Mouse (Mus musculus): ENCODE measurements around the gene Arl4c. TPM values are rescaled to one million over a fixed set of nuclear protein-coding genes. Genes with fewer than 3 reads are reported as not detected.

Arl4c gene
- polyA plus RNA-seq, 1 experiment = 48.9 TPM

DNA sequence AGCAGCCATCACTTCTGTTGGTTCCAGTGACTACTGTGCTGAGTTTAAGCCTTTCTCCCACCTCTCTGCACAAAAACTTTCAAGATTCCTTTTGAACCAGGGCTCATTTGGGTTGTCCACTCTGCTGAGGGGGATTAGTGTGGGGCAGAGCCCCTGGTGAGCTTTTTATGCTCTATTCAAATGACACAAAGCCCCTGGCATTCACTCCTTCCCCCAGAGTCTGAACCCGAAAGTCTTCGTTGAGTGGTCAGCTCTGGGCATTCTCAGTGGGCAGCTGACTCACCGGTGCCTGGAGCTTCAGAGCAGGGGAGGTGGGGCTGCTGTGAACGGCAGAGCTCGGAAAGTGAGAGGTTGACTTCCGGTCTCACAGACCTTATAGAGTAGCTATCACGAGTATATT is 33.7 kb downstream of the Arl4c start:
- no peak overlapping the region for H3K4me3 ChIP-seq (replicated peaks; ENCODE audit: insufficient read depth, low read depth, low read length)
- 47% methylated on average over 7 of the region's 7 CpGs for WGBS
- no peak overlapping the region for H3K27ac ChIP-seq (ENCODE audit: insufficient read depth, low read length)
- TF ChIP-seq CTCF (IDR thresholded peaks at IDR 0.05; ENCODE audit: borderline replicate concordance, insufficient read depth, low read depth, low read length) = no peak
- TF ChIP-seq POLR2A (IDR thresholded peaks at IDR 0.05; ENCODE audit: borderline replicate concordance, insufficient read depth, low read length) = no peak
- no peaks in the 10 kb centered on the region for H3K4me1 ChIP-seq (ENCODE audit: control insufficient read depth, insufficient read depth, low read length)
- DNase-seq = no peak
- peaks cover 3% of the 10 kb centered on the region; the same call in 1 of the 2 replicates for H3K27me3 ChIP-seq (ENCODE audit: control insufficient read depth, insufficient read depth, low read length)

DNA sequence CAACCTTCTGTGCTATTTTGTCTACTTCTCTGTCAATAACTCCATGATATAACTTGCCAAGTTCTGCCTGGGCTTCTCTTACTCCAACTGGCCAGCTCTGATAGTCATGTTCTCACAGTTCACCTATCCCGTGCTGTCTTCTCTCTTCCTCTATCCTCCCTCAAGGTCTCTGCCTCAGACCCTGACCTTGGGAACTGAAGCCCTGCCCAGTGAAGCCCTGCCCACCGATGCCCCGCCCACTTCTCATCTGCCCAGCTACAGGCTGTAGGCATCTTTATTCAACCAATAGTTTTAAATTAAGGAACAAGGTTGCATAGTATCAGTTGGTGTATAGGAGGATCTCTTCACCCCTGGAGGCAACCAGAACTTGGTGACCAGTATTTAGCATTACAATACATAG is 37.4 kb downstream of the Arl4c start:
- Histone ChIP-seq H3K27ac (ENCODE audit: insufficient read depth, low read length) (no peak overlapping the region), H3K27me3 (ENCODE audit: control insufficient read depth, insufficient read depth, low read length) (no peaks in the 10 kb centered on the region; the same call in 1 of the 2 replicates), H3K4me1 (ENCODE audit: control insufficient read depth, insufficient read depth, low read length) (no peaks in the 10 kb centered on the region), H3K4me3 (replicated peaks; ENCODE audit: insufficient read depth, low read depth, low read length) (no peak overlapping the region)
- 73% methylated on average over 3 of the region's 3 CpGs for WGBS
- TF ChIP-seq CTCF (IDR thresholded peaks at IDR 0.05; ENCODE audit: borderline replicate concordance, insufficient read depth, low read depth, low read length) = no peak
- TF ChIP-seq POLR2A (IDR thresholded peaks at IDR 0.05; ENCODE audit: borderline replicate concordance, insufficient read depth, low read length) = no peak
- DNase-seq = no peak

DNA sequence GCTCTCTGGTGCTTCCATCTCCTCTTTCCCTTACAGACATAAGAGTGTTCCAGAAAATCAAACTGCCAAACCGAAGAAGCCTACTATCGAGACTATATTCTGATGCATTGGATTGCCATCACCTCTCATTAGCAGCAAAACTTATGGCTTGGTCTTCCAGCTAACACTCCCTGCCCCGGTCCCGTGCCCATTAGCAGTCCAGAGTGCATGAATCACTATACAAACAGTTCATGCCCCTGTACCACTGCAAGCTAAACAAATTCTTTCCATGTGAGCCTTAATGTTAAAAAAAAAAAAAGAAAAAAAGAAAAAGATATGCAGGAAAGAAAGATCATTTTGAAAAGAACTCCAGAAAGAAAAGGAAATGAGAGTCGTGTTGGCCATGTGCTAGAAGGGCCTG is 39.3 kb downstream of the Arl4c start:
- peaks cover 5% of the 10 kb centered on the region; the same call in 1 of the 2 replicates for H3K4me1 ChIP-seq (ENCODE audit: control insufficient read depth, insufficient read depth, low read length)
- DNase-seq = no peak
- no peak overlapping the region for H3K4me3 ChIP-seq (replicated peaks; ENCODE audit: insufficient read depth, low read depth, low read length)
- no peak overlapping the region for H3K27ac ChIP-seq (ENCODE audit: insufficient read depth, low read length)
- 93% methylated on average over 5 of the region's 5 CpGs for WGBS
- no peak for TF ChIP-seq CTCF (IDR thresholded peaks at IDR 0.05; ENCODE audit: borderline replicate concordance, insufficient read depth, low read depth, low read length)
- no peak for TF ChIP-seq POLR2A (IDR thresholded peaks at IDR 0.05; ENCODE audit: borderline replicate concordance, insufficient read depth, low read length)
- no peaks in the 10 kb centered on the region; the same call in 1 of the 2 replicates for H3K27me3 ChIP-seq (ENCODE audit: control insufficient read depth, insufficient read depth, low read length)

DNA sequence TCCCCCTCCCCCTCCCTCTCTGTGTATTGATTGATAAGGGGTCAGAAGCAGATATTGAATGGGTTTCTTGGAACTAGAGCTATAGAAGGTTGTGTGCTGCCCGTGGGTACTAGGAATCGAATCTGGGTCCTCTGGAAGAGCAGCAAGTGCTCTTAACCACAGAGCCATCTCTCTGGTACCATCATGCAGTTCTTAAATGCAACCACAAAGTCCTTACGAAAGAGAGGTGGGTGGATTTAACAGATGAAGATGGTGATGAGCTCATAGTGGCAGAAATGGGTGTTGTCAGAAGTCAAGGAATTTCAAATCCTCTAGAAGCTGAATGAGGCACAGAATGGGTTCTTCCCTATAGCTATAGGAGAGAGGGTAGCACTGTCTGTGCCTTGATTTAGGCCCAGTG is 40.8 kb downstream of the Arl4c start:
- H3K27me3 ChIP-seq (ENCODE audit: control insufficient read depth, insufficient read depth, low read length) = no peaks in the 10 kb centered on the region; the same call in 1 of the 2 replicates
- 97% methylated on average over 3 of the region's 3 CpGs for WGBS
- H3K4me3 ChIP-seq (replicated peaks; ENCODE audit: insufficient read depth, low read depth, low read length) = no peak overlapping the region
- no peak for TF ChIP-seq POLR2A (IDR thresholded peaks at IDR 0.05; ENCODE audit: borderline replicate concordance, insufficient read depth, low read length)
- H3K27ac ChIP-seq (ENCODE audit: insufficient read depth, low read length) = no peak overlapping the region
- H3K4me1 ChIP-seq (ENCODE audit: control insufficient read depth, insufficient read depth, low read length) = peaks cover 5% of the 10 kb centered on the region; the same call in 1 of the 2 replicates
- DNase-seq = no peak

DNA sequence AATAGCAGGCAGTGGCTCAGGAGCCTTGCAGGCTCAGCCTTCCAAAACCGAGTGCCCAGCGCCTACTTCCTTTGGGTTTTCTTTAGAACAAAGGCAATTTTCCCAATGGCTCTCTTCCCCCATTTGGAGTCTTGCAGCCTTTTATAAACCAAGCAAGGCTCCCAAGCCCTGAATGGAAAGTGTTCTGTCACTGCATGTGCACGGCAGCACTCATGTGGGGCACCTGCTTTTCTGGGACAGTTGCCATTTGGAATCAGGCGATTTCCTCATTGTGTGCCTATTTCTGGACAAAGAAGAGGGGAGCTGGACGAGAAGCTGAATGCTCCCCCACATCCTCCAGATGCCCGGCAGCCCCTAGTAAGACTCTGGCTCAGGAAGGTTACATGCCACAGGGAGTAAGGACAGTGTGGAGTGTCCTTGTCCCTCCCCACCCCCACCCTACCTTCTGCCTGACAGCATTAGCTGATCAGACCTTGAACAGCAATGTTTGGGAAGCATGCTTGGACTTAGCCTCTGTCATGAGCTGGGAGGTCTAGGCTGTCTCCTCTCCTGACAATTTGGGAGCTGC is 43.6 kb downstream of the Arl4c start:
- Histone ChIP-seq H3K27me3 (ENCODE audit: control insufficient read depth, insufficient read depth, low read length) (no peaks in the 10 kb centered on the region; the same call in 1 of the 2 replicates), H3K4me3 (replicated peaks; ENCODE audit: insufficient read depth, low read depth, low read length) (peak overlapping the region; percentile 6), H3K27ac (ENCODE audit: insufficient read depth, low read length) (no peak overlapping the region), H3K4me1 (ENCODE audit: control insufficient read depth, insufficient read depth, low read length) (peaks cover 5% of the 10 kb centered on the region; the same call in 1 of the 2 replicates)
- WGBS = 4% methylated on average over 6 of the region's 6 CpGs
- TF ChIP-seq CTCF (IDR thresholded peaks at IDR 0.05; ENCODE audit: borderline replicate concordance, insufficient read depth, low read depth, low read length) (no peak), POLR2A (IDR thresholded peaks at IDR 0.05; ENCODE audit: borderline replicate concordance, insufficient read depth, low read length) (no peak)
- DNase-seq = peak; percentile 70 to 83

DNA sequence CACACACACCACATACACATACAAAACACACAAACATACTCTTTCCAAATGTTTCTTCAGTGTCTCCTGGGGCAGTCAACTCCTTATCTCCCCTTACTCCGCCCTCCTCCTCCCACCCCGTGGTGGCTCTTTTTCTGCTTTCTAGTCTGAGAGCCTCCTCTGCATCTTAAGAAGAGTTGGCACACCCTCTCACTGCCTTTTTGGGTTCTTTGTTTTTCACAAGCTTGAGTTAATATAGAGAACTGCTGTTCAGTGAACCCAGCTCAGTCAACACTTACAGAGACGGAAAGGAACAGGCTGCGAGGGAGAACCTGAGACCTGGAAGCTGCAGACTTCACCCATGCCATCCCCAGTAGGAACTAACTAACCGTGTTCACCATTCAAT is 45.9 kb downstream of the Arl4c start:
- TF ChIP-seq POLR2A (IDR thresholded peaks at IDR 0.05; ENCODE audit: borderline replicate concordance, insufficient read depth, low read length) (no peak), CTCF (IDR thresholded peaks at IDR 0.05; ENCODE audit: borderline replicate concordance, insufficient read depth, low read depth, low read length) (no peak)
- no peak overlapping the region for H3K27ac ChIP-seq (ENCODE audit: insufficient read depth, low read length)
- 85% methylated on average over 5 of the region's 5 CpGs for WGBS
- no peak overlapping the region for H3K4me3 ChIP-seq (replicated peaks; ENCODE audit: insufficient read depth, low read depth, low read length)
- no peaks in the 10 kb centered on the region; the same call in 1 of the 2 replicates for H3K27me3 ChIP-seq (ENCODE audit: control insufficient read depth, insufficient read depth, low read length)
- H3K4me1 ChIP-seq (ENCODE audit: control insufficient read depth, insufficient read depth, low read length) = peaks cover 5% of the 10 kb centered on the region; the same call in 1 of the 2 replicates
- no peak for DNase-seq

DNA sequence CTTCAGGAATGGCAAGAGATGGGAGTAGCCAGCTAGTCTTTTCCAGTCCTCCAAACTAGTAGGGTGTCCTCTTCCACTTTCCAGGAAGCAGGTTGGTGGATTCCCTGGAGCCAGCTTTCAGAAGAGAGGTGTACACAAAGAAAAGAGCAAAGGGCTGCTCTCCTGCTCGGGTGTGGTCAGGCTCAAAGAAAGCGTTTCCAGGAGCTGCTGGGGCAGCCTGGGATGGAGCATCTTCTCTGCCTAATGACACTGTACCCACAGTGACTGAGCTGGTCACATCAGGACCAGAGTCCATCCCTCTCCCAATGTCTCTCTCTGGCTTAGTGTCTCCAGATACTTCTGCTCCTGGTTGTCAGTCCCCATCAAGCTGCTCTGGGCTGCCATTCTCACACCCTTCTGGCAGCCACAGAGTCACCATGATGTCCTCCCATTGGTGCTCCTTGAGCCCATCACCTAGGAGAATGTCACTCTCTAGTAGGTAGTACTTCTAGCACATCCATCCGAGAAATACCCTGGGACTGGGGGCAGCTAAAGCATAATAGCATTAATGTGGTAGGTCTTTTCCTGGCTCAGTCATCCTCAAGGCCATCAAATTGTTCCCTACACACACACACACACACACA is 46.4 kb downstream of the Arl4c start:
- WGBS = 94% methylated on average over 3 of the region's 3 CpGs
- peaks cover 5% of the 10 kb centered on the region; the same call in 1 of the 2 replicates for H3K4me1 ChIP-seq (ENCODE audit: control insufficient read depth, insufficient read depth, low read length)
- no peak overlapping the region for H3K4me3 ChIP-seq (replicated peaks; ENCODE audit: insufficient read depth, low read depth, low read length)
- H3K27me3 ChIP-seq (ENCODE audit: control insufficient read depth, insufficient read depth, low read length) = no peaks in the 10 kb centered on the region; the same call in 1 of the 2 replicates
- no peak for DNase-seq
- no peak overlapping the region for H3K27ac ChIP-seq (ENCODE audit: insufficient read depth, low read length)
- TF ChIP-seq CTCF (IDR thresholded peaks at IDR 0.05; ENCODE audit: borderline replicate concordance, insufficient read depth, low read depth, low read length) = no peak
- TF ChIP-seq POLR2A (IDR thresholded peaks at IDR 0.05; ENCODE audit: borderline replicate concordance, insufficient read depth, low read length) = no peak
